Mouse (Mus musculus) liver, adult 2 months (tissue): Measurements from ENCODE around the gene Tmem184b.

Experiments used
- CTCF ChIP-seq: fragments of 200-500 bp; IDR thresholded peaks from 2 replicates; pipeline ENCODE4 v1.5.1; 2011; ENCODE audit warnings: low read depth, low read length, control low read depth
- POLR2A ChIP-seq: fragments of 200-500 bp; IDR thresholded peaks from 2 replicates; pipeline ENCODE4 v1.6.1; 2011; ENCODE audit warnings: low read length, control low read depth; ENCODE audit not compliant: insufficient read depth; ENCODE audit errors: extremely low read depth

- TF ChIP-seq POLR2A (no peak), CTCF (no peak)
These were observed 48.8 kb downstream of the Tmem184b start for GRCm38 (mm10) chr15:79354619-79355018.
